Mouse (Mus musculus) sigmoid colon, adult 10 weeks (tissue): Measurements from ENCODE around the gene Oprd1. TPM values are rescaled to one million over a fixed set of nuclear protein-coding genes. Genes with fewer than 3 reads are reported as not detected.

Experiments
- polyA plus RNA-seq: library from polyadenylated mRNA; stranded (reverse); fragments of 350-450 nt; fragmentation: Illumina TruSeq; extraction: RNeasy Lipid Tissue Mini Kit (QIAGEN cat#74804); gene quantifications from one replicate; pipeline ENCODE4 v1.2.3, GENCODE M21; 2014; ENCODE audit warnings: low read depth, low replicate concordance

Gene Oprd1
- 0.50 TPM for polyA plus RNA-seq

GRCm38 (mm10) chr4:132144080-132144841 is at the start of gene Oprd1:
TSS of gene Oprd1 (minus strand) at chr4:132144486.

GRCm38 (mm10) chr4:132074933-132075769 is 69.1 kb downstream of the Oprd1 start, which contains the start of gene Epb41:
TSS of gene Epb41 (minus strand) at chr4:132075321.

GRCm38 (mm10) chr4:132074077-132074932 is 70.0 kb downstream of the Oprd1 start, which contains the start of gene Gm10300:
TSS of gene Gm10300 (plus strand) at chr4:132074697.

Other genes starting within 250 kb of the Oprd1 start
- gene Tmem200b, start 222.7 kb downstream of the Oprd1 start, polyA plus RNA-seq = not detected
- not detected for gene Gm10300, start 69.8 kb downstream of the Oprd1 start, polyA plus RNA-seq
- gene Epb41, start 69.2 kb downstream of the Oprd1 start, polyA plus RNA-seq = 53.1 TPM
- 70.9 TPM for gene Ythdf2, start 67.8 kb upstream of the Oprd1 start, polyA plus RNA-seq
- gene Gmeb1, start 117.1 kb upstream of the Oprd1 start, polyA plus RNA-seq = 7.3 TPM
- gene Taf12, start 129.9 kb upstream of the Oprd1 start, polyA plus RNA-seq = 21.5 TPM
- gene Rab42, start 158.9 kb upstream of the Oprd1 start, polyA plus RNA-seq = not detected
- gene Trnau1ap, start 185.1 kb upstream of the Oprd1 start, polyA plus RNA-seq = 10.3 TPM
- 7.5 TPM for gene Rcc1, start 209.1 kb upstream of the Oprd1 start, polyA plus RNA-seq